Mouse (Mus musculus): ENCODE data around the gene Tex9. TPM values are rescaled to one million over a fixed set of nuclear protein-coding genes. Genes with fewer than 3 reads are reported as not detected.
"Not testable (repeated sequence)": the region's sequence is repeated elsewhere in the genome, so short reads cannot be mapped to it uniquely, and the experiment has no call there.

Tex9 gene
- total RNA-seq, 4 experiments from 2014 or later, result 2.0 to 2.6 (median 2.4) TPM

- no peak for DNase-seq (ENCODE audit: low spot score)
Measured at GRCm38 (mm10) chr9:72440358-72440757, 51.7 kb downstream of the Tex9 start.

- DNase-seq (ENCODE audit: low spot score), result no peak
Measured at GRCm38 (mm10) chr9:72438749-72439148, 53.3 kb downstream of the Tex9 start.

- peak; percentile 95 for DNase-seq (ENCODE audit: low spot score)
Measured at GRCm38 (mm10) chr9:72437822-72438701, 54.0 kb downstream of the Tex9 start, which contains the start of gene Mns1. Mns1 (plus strand) TSS chr9:72438011.

- no peak for DNase-seq (ENCODE audit: low spot score)
Measured at GRCm38 (mm10) chr9:72434876-72435275, 57.1 kb downstream of the Tex9 start.

- DNase-seq (ENCODE audit: low spot score), result no peak
Measured at GRCm38 (mm10) chr9:72427861-72428260, 64.2 kb downstream of the Tex9 start.

GRCm38 (mm10) chr9:72425300-72425850 is 66.6 kb downstream of the Tex9 start:
- no peak for DNase-seq (ENCODE audit: low spot score)

- DNase-seq (ENCODE audit: low spot score), result no peak
Measured at GRCm38 (mm10) chr9:72422753-72423152, 69.3 kb downstream of the Tex9 start.

- no peak for DNase-seq (ENCODE audit: low spot score)
Measured at GRCm38 (mm10) chr9:72422284-72422683, 69.7 kb downstream of the Tex9 start.

- DNase-seq (ENCODE audit: low spot score), result no peak
Measured at GRCm38 (mm10) chr9:72420490-72420889, 71.5 kb downstream of the Tex9 start.

- DNase-seq (ENCODE audit: low spot score), result no peak
Measured at GRCm38 (mm10) chr9:72418443-72418842, 73.6 kb downstream of the Tex9 start.

GRCm38 (mm10) chr9:72411746-72412145 is 80.3 kb downstream of the Tex9 start:
- DNase-seq (ENCODE audit: low spot score), result no peak

- no peak for DNase-seq (ENCODE audit: low spot score)
Measured at GRCm38 (mm10) chr9:72409381-72410225, 82.4 kb downstream of the Tex9 start.

GRCm38 (mm10) chr9:72408131-72408586 is 83.9 kb downstream of the Tex9 start:
- DNase-seq (ENCODE audit: low spot score), result peak; percentile 67

GRCm38 (mm10) chr9:72405882-72406638 is 86.0 kb downstream of the Tex9 start:
- DNase-seq (ENCODE audit: low spot score), result no peak

GRCm38 (mm10) chr9:72404934-72405333 is 87.1 kb downstream of the Tex9 start:
- no peak for DNase-seq (ENCODE audit: low spot score)

- no peak for DNase-seq (ENCODE audit: low spot score)
Measured at GRCm38 (mm10) chr9:72404446-72404845, 87.6 kb downstream of the Tex9 start.

GRCm38 (mm10) chr9:72403421-72403820 is 88.6 kb downstream of the Tex9 start:
- DNase-seq (ENCODE audit: low spot score), result no peak

GRCm38 (mm10) chr9:72401769-72402168 is 90.2 kb downstream of the Tex9 start:
- DNase-seq (ENCODE audit: low spot score), result not testable (repeated sequence)
